Mouse (Mus musculus) testis, adult 2 months (tissue): ENCODE data around the gene Traf2.

Source experiments
- CTCF ChIP-seq: fragments of 200-500 bp; IDR thresholded peaks from 2 replicates; pipeline ENCODE4 v1.5.1; 2012; ENCODE audit warnings: low read depth, mild to moderate bottlenecking, inconsistent platforms, low read length, moderate library complexity; ENCODE audit not compliant: control insufficient read depth, insufficient read depth, insufficient replicate concordance
- POLR2A ChIP-seq: fragments of 200-500 bp; IDR thresholded peaks from 2 replicates; pipeline ENCODE4 v1.6.1; 2012; ENCODE audit warnings: low read depth, mild to moderate bottlenecking, inconsistent platforms, low read length, moderate library complexity; ENCODE audit not compliant: control insufficient read depth

DNA sequence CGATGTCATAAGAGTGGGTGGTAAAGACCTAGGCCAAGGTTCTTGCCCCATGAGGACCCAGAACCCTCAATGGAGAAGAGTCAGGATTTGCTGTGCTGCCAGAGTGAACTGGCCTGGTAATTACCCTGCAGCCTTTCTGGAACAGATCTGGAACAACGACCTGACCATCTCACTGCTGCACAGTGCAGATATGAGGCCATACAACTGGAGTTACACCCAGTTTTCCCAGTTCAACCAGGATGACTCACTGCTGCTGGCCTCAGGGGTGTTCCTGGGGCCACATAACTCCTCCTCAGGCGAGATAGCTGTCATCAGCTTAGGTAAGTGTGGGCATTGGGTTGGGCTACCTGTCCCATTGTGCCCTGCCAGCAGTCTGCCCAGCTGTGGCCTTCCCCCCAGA lies 44.0 kb downstream of the Traf2 start:
- no peak for TF ChIP-seq CTCF
- no peak for TF ChIP-seq POLR2A
